Mouse (Mus musculus) 3134 (cell line): ENCODE data around the gene Cby3.

Experiments
- DNase-seq: peaks from one replicate; pipeline ENCODE4 v3.0.0-alpha.2; 2011; ENCODE audit warnings: low spot score; ENCODE audit not compliant: insufficient read length; ENCODE audit errors: extremely low read depth

Gene Cby3

DNA sequence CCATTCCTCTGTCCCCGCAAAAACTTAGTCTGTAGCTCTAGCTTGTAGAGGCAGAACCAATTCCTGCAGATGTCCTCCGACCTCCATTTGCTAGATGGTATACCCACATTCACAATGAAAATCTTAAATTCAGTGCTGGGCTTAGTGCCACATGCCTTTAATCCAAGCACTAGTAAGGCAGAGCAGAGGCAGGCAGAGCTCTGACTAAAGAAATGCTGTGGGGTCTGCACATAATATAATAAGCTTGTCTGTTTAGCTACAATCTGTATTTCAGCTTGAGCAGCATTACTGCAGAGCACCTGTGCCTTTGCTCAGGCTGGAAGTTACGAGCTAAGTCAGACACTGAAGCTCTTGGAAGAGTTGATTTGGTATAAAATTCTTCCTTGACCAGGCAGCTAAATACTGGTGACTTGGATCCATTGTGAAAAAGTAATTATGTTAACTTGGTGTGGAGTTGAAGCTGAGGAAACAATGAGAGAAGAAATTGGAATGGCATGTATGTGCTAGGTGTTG lies 33.0 kb downstream of the Cby3 start:
- DNase-seq, result no peak

DNA sequence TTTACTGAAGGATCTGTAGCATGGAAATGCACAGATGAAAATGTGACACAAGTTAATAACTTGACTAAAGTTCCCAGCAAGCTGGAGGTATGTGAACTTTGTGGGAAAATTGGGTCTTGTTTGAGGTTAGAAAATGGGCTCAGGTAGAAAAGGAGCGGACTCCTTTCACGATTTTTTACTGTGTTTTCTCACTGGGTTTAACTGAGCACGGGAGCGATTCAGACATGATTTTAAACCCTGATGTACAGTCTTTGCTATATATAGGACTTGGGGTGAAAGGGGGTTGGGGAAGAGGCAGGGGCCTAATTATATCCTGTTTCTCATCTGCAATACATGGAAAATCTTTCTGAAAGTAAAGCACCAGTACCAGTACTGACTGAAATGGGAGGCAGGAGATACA lies 33.4 kb downstream of the Cby3 start:
- no peak for DNase-seq

DNA sequence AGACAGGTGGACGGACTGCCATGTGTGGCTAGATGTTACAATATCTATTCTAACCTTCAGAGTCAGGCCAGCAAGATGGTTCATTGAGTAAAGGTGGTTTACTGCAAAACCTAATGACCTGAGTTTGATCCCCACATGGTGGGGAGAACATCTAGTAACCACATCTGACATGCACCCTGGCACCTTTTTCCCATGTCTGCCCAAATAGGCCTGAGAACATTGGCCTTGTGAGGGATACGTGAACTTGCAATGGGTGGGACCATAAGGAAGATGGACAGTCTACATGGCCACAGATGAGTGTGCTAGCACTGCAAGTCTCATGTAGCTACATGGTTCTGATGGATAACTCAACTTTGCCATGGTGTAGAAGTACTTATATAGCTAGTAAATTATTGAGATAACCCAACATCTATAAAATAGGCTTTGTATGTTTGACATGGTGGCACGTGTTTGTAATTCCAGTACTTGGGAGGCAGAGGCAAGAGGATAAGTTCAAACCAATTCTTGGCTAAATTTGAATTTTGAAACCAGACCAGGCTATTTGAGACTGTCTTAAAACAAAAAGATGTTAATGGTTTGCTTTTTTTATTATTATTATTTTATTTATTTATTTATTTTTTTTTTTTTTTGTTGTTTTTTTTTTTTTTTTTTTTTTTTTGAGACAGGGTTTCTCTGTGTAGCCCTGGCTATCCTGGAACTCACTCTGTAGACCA lies 34.1 kb downstream of the Cby3 start:
- no peak for DNase-seq

DNA sequence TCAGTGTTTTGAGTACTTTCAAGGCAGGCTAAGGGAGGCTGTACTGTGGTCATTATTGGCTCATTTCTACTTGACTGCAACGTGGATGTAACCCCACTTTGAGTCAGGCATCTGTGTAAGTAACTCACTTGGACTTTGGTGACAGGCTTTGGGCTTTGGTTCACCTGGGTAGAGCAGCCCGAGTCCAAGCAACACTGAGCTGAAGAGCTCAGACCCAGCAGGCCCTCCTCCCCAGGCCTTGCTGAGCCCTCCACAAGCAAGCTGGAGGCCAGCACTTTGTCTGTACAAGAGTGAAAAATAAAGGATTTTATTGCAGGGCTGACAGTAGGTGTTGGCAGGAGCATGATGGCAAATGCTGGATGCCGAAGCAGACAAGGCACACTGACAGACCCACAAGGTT lies 34.7 kb downstream of the Cby3 start:
- no peak for DNase-seq

DNA sequence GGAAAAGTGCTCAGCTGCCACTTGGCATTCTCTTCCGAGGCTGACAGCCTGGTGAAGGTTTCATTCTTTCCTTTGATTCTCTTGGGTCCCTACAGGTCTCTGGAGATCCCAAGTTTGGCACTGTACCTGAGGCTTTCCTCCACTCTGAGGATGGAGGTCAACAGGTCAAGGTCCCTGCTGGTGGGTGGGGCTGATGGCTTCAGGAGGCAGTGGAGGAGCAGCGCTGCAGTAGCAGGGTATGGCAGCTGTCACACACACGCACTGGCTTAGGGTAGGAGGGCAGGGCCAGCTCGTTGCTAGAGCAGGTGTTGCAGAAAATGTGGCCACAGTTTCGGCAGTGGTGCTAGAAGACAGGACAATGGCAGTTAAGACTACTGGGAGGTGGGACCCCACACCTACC lies 35.4 kb downstream of the Cby3 start:
- DNase-seq, result no peak

- no peak for DNase-seq
Observed at GRCm38 (mm10) chr11:50391272-50391960, 37.2 kb downstream of the Cby3 start.

- DNase-seq, result no peak
Observed at GRCm38 (mm10) chr11:50393306-50393705, 39.0 kb downstream of the Cby3 start.

GRCm38 (mm10) chr11:50394731-50395130 lies 40.5 kb downstream of the Cby3 start:
- no peak for DNase-seq

DNA sequence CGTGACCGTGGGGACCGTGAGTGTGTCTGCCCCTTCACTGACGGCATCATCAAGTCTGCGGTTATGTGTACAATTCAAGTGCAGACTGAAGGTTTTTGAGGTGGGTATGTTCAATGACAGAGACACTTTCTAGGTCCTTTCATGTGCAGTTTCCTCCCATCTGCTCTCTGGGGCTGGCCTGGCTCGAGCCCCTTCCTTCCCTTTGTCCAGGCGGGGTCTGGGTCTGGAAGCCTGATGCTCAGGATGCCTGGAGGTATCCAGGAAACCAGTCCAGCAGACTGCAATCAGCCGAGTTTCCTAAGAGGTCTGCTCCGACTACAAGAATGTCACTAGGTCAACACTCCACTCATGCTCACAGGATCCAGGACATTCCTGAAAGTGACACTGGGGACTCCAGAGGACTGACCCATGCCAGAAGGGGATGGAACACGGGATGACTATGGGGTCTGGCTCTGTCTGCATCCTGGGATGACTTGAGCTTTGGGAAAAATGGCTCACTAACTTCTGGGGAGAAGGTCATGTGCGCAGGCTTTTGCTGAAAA lies 42.6 kb downstream of the Cby3 start:
- DNase-seq, result no peak

DNA sequence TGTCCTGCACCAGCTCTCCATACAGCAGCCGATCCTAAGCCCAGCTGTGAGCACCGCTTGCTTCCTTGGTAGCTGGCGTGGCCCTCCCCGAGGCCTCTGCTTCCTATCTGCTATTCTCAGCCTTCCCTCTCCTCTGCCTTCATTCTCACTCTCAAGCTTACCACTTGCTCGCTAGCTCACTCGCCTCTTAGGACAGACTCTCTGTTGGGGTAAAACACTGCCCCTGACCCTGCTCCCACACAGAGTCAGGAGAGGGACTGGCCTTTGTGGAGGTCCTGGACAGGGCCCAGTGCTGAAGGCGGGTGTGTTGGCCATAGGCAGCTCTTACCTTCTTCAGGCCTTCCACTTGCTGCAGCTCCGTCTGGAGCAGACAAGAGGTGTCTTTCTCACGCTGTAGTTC lies 43.1 kb downstream of the Cby3 start:
- DNase-seq, result no peak

DNA sequence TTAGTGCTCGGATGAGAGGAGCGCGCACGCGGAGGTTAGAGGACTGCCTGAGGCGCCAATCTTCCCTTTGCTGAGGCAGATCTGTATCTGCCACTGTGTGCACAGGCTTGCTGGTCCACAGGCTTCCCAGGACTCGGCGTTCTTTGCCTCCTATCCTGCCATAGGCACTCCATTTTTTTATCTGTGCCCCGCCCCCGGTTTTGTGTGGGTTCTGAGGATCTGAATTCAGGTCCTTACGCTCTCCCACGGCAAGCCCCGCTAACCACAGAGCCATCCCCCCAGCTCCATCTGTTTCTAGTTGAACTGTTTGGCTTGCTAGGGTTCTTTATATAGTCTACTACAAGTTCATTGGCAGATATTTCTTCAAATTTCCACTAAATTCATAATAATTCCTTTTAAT lies 44.5 kb downstream of the Cby3 start:
- DNase-seq, result no peak

DNA sequence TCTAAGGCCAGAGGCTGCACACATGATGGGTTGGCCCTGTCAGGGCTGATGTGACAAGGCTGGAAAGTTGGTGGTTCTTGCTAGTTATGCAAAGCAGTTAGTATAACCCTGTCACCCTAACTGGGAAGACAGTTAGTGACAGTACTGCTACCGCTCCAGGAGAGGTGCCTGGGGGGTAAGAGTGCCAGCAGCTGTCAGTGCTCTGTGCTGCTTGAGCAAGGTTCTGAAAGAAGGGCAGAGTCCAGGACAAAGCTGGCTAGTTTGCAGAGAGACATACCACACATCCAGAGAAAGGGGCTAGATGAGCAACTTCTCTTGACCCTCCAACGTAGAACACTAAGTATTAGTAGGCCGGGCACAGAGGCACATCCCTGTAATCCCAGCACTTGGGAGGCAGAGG lies 48.2 kb downstream of the Cby3 start:
- no peak for DNase-seq

- no peak for DNase-seq
Observed at GRCm38 (mm10) chr11:50403367-50404014, 49.2 kb downstream of the Cby3 start.

GRCm38 (mm10) chr11:50407235-50407634 lies 53.0 kb downstream of the Cby3 start:
- no peak for DNase-seq
